Mouse (Mus musculus) lung, adult 2 months (tissue): ENCODE measurements around the gene Smg9. TPM values are rescaled to one million over a fixed set of nuclear protein-coding genes. Genes with fewer than 3 reads are reported as not detected.

ENCODE experiments used
- DNase-seq: peaks from one replicate; pipeline ENCODE4 v3.0.0; 2022
- H3K4me1 ChIP-seq: fragments of 200-500 bp; 2 replicates; pipeline ENCODE4 v1.6.1; 2011; ENCODE audit warnings: low read length; ENCODE audit not compliant: control insufficient read depth, insufficient read depth
- H3K4me3 ChIP-seq: fragments of 200-500 bp; replicated peaks from 2 replicates; pipeline ENCODE3; 2011; ENCODE audit warnings: low read depth, mild to moderate bottlenecking, control low read depth, low read length; ENCODE audit errors: extremely low read depth
- CTCF ChIP-seq: fragments of 200-500 bp; IDR thresholded peaks from 2 replicates; pipeline ENCODE4 v1.5.1; 2011; ENCODE audit warnings: mild to moderate bottlenecking, low read length, control low read depth; ENCODE audit not compliant: insufficient read depth
- POLR2A ChIP-seq: fragments of 200-500 bp; IDR thresholded peaks from 2 replicates; pipeline ENCODE4 v1.6.1; 2011; ENCODE audit warnings: low read depth, mild to moderate bottlenecking, control low read depth, low read length, borderline replicate concordance; ENCODE audit errors: extremely low read depth
- WGBS: fragments of 180-500 bp; shearing (Covaris S2); methylation state at CpG from one replicate; pipeline ENCODE4 v1.1.7; 2018; 5-methylcytosine and 5-hydroxymethylcytosine counted together
- polyA plus RNA-seq: library from polyadenylated mRNA; depleted of rRNA; stranded (reverse); fragments of >200 nt; gene quantifications from 2 replicates; pipeline ENCODE4 v1.2.3, GENCODE M21; 2012

Smg9 gene
- polyA plus RNA-seq, 1 experiment, result 58.4 TPM

DNA sequence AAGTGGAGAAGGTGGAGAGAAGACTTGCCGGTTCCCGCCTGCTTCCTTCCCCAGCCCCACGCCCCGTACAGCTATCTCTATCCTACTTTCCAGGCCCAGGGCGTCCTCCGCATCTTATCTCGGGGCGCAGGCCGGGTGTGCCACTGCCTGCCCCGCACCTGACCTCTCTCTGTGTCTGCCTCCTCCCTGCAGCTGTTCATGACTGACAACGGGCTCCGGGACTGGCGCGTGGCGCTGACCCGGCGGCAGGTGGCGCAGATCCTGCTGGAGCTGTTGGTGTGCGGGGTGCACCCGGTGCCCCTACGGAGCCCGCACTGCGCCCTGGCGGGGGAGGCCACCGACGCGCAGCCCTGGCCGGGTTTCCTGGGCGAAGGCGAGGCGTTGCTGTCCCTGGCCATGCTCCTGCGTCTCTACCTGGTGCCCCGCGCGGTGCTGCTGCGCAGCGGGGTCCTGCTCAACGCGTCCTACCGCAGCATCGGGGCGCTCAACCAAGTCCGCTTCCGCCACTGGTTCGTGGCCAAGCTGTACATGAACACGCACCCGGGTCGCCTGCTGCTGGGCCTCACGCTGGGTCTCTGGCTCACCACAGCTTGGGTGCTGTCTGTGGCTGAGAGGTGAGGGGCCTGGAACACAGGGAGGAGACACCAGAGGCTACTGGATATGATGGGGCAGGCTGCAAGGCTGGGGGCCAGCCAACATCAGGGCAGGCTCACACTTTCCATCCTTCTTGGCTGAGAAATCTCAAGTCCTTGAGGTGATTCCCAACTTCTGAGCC is 22.1 kb upstream of the Smg9 start:
- no peak overlapping the region for H3K4me3 ChIP-seq
- WGBS, result 16% methylated on average over 49 of the region's 49 CpGs
- peak; percentile 42 for DNase-seq
- peaks cover 12% of the 10 kb centered on the region for H3K4me1 ChIP-seq
- TF ChIP-seq POLR2A, result no peak

GRCm38 (mm10) chr7:24378049-24378701 is 21.2 kb upstream of the Smg9 start:
- TF ChIP-seq CTCF, result no peak
- TF ChIP-seq POLR2A, result no peak
- H3K4me3 ChIP-seq, result no peak overlapping the region
- peaks cover 7% of the 10 kb centered on the region for H3K4me1 ChIP-seq
- 75% methylated on average over 10 of the region's 10 CpGs for WGBS
- no peak for DNase-seq

DNA sequence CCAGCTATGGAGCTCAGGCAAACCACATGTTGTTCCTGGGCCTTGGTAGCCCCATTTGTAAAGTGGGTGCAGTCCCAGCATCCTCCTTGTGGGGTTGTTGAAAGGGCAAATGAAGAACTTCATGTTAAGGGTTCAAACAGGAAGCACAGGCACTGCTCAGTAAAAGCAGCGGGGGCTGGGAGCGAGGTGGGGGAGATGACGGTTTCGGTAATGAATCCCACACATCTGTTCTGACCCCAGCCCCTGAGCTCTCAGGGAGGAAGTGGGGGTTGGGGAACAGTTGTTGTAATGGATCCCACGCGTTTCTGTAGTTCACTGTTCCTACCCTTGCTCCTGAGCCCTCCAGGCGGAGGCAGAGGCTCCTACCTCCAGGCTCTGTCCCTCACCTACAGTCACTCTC is 19.5 kb upstream of the Smg9 start:
- WGBS, result 63% methylated on average over 7 of the region's 7 CpGs
- TF ChIP-seq CTCF (no peak), POLR2A (no peak)
- Histone ChIP-seq H3K4me3 (no peak overlapping the region), H3K4me1 (no peaks in the 10 kb centered on the region)
- no peak for DNase-seq

GRCm38 (mm10) chr7:24380370-24380769 is 19.0 kb upstream of the Smg9 start:
- no peak overlapping the region for H3K4me3 ChIP-seq
- WGBS, result 63% methylated on average over 2 of the region's 2 CpGs
- TF ChIP-seq CTCF (no peak), POLR2A (no peak)
- no peaks in the 10 kb centered on the region for H3K4me1 ChIP-seq
- no peak for DNase-seq

GRCm38 (mm10) chr7:24382730-24383372 is 16.6 kb upstream of the Smg9 start:
- H3K4me3 ChIP-seq, result no peak overlapping the region
- 72% methylated on average over 16 of the region's 16 CpGs for WGBS
- no peak for DNase-seq
- TF ChIP-seq POLR2A, result no peak
- no peak for TF ChIP-seq CTCF
- no peaks in the 10 kb centered on the region for H3K4me1 ChIP-seq

- WGBS, result 60% methylated on average over 6 of the region's 6 CpGs
- Histone ChIP-seq H3K4me3 (no peak overlapping the region), H3K4me1 (no peaks in the 10 kb centered on the region)
- TF ChIP-seq POLR2A, result no peak
- no peak for TF ChIP-seq CTCF
- DNase-seq, result no peak
These were observed 15.3 kb upstream of the Smg9 start for GRCm38 (mm10) chr7:24384070-24384469.

DNA sequence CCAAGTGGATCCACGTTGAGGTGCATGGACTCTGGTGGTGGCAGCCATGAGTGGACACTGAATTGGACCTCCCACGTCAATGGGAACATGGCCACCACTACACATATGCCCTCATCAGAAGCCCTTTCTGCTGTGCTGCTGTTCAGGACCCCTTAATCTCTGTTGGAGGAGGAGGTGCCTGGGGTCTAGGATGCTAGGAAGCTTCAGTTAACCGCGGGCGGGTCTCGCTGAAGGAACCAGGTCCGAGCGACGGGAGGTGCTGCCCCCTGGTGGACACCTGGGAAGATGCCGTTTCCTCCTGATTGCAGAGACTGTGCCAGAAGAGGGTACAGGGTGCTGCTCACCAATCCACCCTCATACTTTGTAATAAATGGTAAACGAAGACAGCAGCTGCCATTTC is 14.6 kb upstream of the Smg9 start:
- Histone ChIP-seq H3K4me1 (no peaks in the 10 kb centered on the region), H3K4me3 (no peak overlapping the region)
- TF ChIP-seq POLR2A (no peak), CTCF (peak; percentile 85)
- DNase-seq, result peak; percentile 76
- WGBS, result 6% methylated on average over 11 of the region's 11 CpGs

- no peak for DNase-seq
- WGBS, result 55% methylated on average over 10 of the region's 10 CpGs
- no peak for TF ChIP-seq CTCF
- no peak for TF ChIP-seq POLR2A
- Histone ChIP-seq H3K4me1 (no peaks in the 10 kb centered on the region), H3K4me3 (no peak overlapping the region)
These were observed 12.3 kb upstream of the Smg9 start for GRCm38 (mm10) chr7:24387059-24387556.

DNA sequence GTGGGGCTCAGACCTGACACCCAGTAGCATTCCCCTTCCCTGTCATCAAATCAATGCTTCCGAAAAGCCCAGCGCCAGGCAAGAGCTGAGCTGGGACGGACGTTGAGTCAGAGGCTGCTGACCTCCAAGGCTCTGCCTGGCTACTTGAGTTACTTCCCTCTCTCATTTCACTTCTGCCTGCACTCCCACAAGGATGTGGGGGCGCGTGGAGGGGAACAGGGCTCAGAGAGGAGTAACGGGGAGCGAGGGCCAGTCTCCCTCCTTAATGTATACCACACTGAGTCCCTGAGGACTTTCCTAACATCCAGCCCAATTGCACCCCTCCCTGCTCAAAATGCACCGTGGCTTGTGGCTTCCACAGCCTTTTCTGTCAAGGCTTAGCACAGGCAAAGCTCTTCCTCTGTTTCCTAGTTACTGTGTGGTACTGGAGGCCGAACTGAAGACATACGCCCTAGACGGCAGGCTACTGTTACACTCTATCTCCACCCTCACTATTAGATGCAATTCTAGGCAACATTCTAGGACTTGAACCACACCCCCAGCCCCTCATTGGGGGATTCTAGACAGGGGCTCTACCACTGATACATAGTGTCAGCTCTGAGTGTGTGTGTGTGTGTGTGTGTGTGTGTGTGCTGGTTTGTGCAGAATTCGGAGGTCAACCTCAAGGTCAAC is 9.8 kb upstream of the Smg9 start:
- H3K4me1 ChIP-seq, result no peaks in the 10 kb centered on the region
- 62% methylated on average over 13 of the region's 13 CpGs for whole genome bisulfite sequencing
- DNase-seq, result no peak
- TF ChIP-seq CTCF (no peak), POLR2A (no peak)
- H3K4me3 ChIP-seq, result no peak overlapping the region
